Mouse (Mus musculus): Measurements from ENCODE around the gene Clca3a1. TPM values are rescaled to one million over a fixed set of nuclear protein-coding genes. Genes with fewer than 3 reads are reported as not detected.
A peak's percentile ranks its signal among the peaks of the same experiment; 100 is the strongest.

Clca3a1 gene
- polyA plus RNA-seq, 1 experiment = 0.33 TPM

- Histone ChIP-seq H3K4me1 (ENCODE audit: control insufficient read depth, insufficient read depth, low read length) (no peaks in the 10 kb centered on the region), H3K4me3 (ENCODE audit: insufficient read depth, low read length) (no peak overlapping the region), H3K27ac (ENCODE audit: insufficient read depth, low read length) (no peak overlapping the region)
- no peak for TF ChIP-seq CTCF (IDR thresholded peaks at IDR 0.05; ENCODE audit: extremely low read depth, insufficient read depth, low read length)
- no peak for TF ChIP-seq POLR2A (IDR thresholded peaks at IDR 0.05; ENCODE audit: extremely low read depth, insufficient read depth, low read length)
These were observed 56.8 kb downstream of the Clca3a1 start for GRCm38 (mm10) chr3:144703959-144704358.

GRCm38 (mm10) chr3:144698790-144699433, 61.9 kb downstream of the Clca3a1 start:
- H3K4me3 ChIP-seq (ENCODE audit: insufficient read depth, low read length) = no peak overlapping the region
- H3K27ac ChIP-seq (ENCODE audit: insufficient read depth, low read length) = peak overlapping the region; percentile 90; the same call in 1 of the 2 replicates
- 0 out of 2 replicates have a peak, but pooled peaks cover 3% of the 10 kb centered on the region for H3K4me1 ChIP-seq (ENCODE audit: control insufficient read depth, insufficient read depth, low read length)

GRCm38 (mm10) chr3:144697942-144698341, 62.8 kb downstream of the Clca3a1 start:
- no peak overlapping the region for H3K4me3 ChIP-seq (ENCODE audit: insufficient read depth, low read length)
- TF ChIP-seq CTCF (IDR thresholded peaks at IDR 0.05; ENCODE audit: extremely low read depth, insufficient read depth, low read length) (no peak), POLR2A (IDR thresholded peaks at IDR 0.05; ENCODE audit: extremely low read depth, insufficient read depth, low read length) (no peak)
- H3K4me1 ChIP-seq (ENCODE audit: control insufficient read depth, insufficient read depth, low read length) = 0 out of 2 replicates have a peak, but pooled peaks cover 3% of the 10 kb centered on the region
- H3K27ac ChIP-seq (ENCODE audit: insufficient read depth, low read length) = no peak overlapping the region

More at GRCm38 (mm10) chr3:144698790-144699433, 61.9 kb downstream of the Clca3a1 start:
- no peak for TF ChIP-seq CTCF (IDR thresholded peaks at IDR 0.05; ENCODE audit: extremely low read depth, insufficient read depth, low read length)
- no peak for TF ChIP-seq POLR2A (IDR thresholded peaks at IDR 0.05; ENCODE audit: extremely low read depth, insufficient read depth, low read length)

- no peak overlapping the region for H3K27ac ChIP-seq (ENCODE audit: insufficient read depth, low read length)
- TF ChIP-seq CTCF (IDR thresholded peaks at IDR 0.05; ENCODE audit: extremely low read depth, insufficient read depth, low read length) (no peak), POLR2A (IDR thresholded peaks at IDR 0.05; ENCODE audit: extremely low read depth, insufficient read depth, low read length) (no peak)
- no peak overlapping the region for H3K4me3 ChIP-seq (ENCODE audit: insufficient read depth, low read length)
- H3K4me1 ChIP-seq (ENCODE audit: control insufficient read depth, insufficient read depth, low read length) = 0 out of 2 replicates have a peak, but pooled peaks cover 3% of the 10 kb centered on the region
These were observed 63.6 kb downstream of the Clca3a1 start for GRCm38 (mm10) chr3:144697154-144697553.

- TF ChIP-seq CTCF (IDR thresholded peaks at IDR 0.05; ENCODE audit: extremely low read depth, insufficient read depth, low read length) = no peak
- TF ChIP-seq POLR2A (IDR thresholded peaks at IDR 0.05; ENCODE audit: extremely low read depth, insufficient read depth, low read length) = no peak
- Histone ChIP-seq H3K4me1 (ENCODE audit: control insufficient read depth, insufficient read depth, low read length) (0 out of 2 replicates have a peak, but pooled peaks cover 3% of the 10 kb centered on the region), H3K4me3 (ENCODE audit: insufficient read depth, low read length) (no peak overlapping the region), H3K27ac (ENCODE audit: insufficient read depth, low read length) (no peak overlapping the region)
These were observed 65.8 kb downstream of the Clca3a1 start for GRCm38 (mm10) chr3:144694941-144695340.

GRCm38 (mm10) chr3:144694040-144694439, 66.7 kb downstream of the Clca3a1 start:
- no peak overlapping the region for H3K4me3 ChIP-seq (ENCODE audit: insufficient read depth, low read length)
- TF ChIP-seq CTCF (IDR thresholded peaks at IDR 0.05; ENCODE audit: extremely low read depth, insufficient read depth, low read length) (no peak), POLR2A (IDR thresholded peaks at IDR 0.05; ENCODE audit: extremely low read depth, insufficient read depth, low read length) (no peak)
- 0 out of 2 replicates have a peak, but pooled peaks cover 3% of the 10 kb centered on the region for H3K4me1 ChIP-seq (ENCODE audit: control insufficient read depth, insufficient read depth, low read length)
- no peak overlapping the region for H3K27ac ChIP-seq (ENCODE audit: insufficient read depth, low read length)

GRCm38 (mm10) chr3:144692052-144692451, 68.7 kb downstream of the Clca3a1 start:
- Histone ChIP-seq H3K4me1 (ENCODE audit: control insufficient read depth, insufficient read depth, low read length) (0 out of 2 replicates have a peak, but pooled peaks cover 2% of the 10 kb centered on the region), H3K4me3 (ENCODE audit: insufficient read depth, low read length) (no peak overlapping the region), H3K27ac (ENCODE audit: insufficient read depth, low read length) (no peak overlapping the region)
- TF ChIP-seq CTCF (IDR thresholded peaks at IDR 0.05; ENCODE audit: extremely low read depth, insufficient read depth, low read length) (no peak), POLR2A (IDR thresholded peaks at IDR 0.05; ENCODE audit: extremely low read depth, insufficient read depth, low read length) (no peak)

GRCm38 (mm10) chr3:144689236-144689635, 71.5 kb downstream of the Clca3a1 start:
- TF ChIP-seq POLR2A (IDR thresholded peaks at IDR 0.05; ENCODE audit: extremely low read depth, insufficient read depth, low read length) = no peak
- no peak for TF ChIP-seq CTCF (IDR thresholded peaks at IDR 0.05; ENCODE audit: extremely low read depth, insufficient read depth, low read length)
- peaks cover 1% of the 10 kb centered on the region; the same call in 1 of the 2 replicates for H3K4me1 ChIP-seq (ENCODE audit: control insufficient read depth, insufficient read depth, low read length)
- H3K27ac ChIP-seq (ENCODE audit: insufficient read depth, low read length) = no peak overlapping the region
- H3K4me3 ChIP-seq (ENCODE audit: insufficient read depth, low read length) = no peak overlapping the region

- Histone ChIP-seq H3K4me1 (ENCODE audit: control insufficient read depth, insufficient read depth, low read length) (peaks cover 1% of the 10 kb centered on the region; the same call in 1 of the 2 replicates), H3K27ac (ENCODE audit: insufficient read depth, low read length) (no peak overlapping the region), H3K4me3 (ENCODE audit: insufficient read depth, low read length) (no peak overlapping the region)
- TF ChIP-seq CTCF (IDR thresholded peaks at IDR 0.05; ENCODE audit: extremely low read depth, insufficient read depth, low read length) (no peak), POLR2A (IDR thresholded peaks at IDR 0.05; ENCODE audit: extremely low read depth, insufficient read depth, low read length) (no peak)
These were observed 72.5 kb downstream of the Clca3a1 start for GRCm38 (mm10) chr3:144688284-144688683.

- TF ChIP-seq CTCF (IDR thresholded peaks at IDR 0.05; ENCODE audit: extremely low read depth, insufficient read depth, low read length) = no peak
- TF ChIP-seq POLR2A (IDR thresholded peaks at IDR 0.05; ENCODE audit: extremely low read depth, insufficient read depth, low read length) = no peak
These were observed 73.2 kb downstream of the Clca3a1 start for GRCm38 (mm10) chr3:144687618-144688017.

More at GRCm38 (mm10) chr3:144687618-144688017, 73.2 kb downstream of the Clca3a1 start:
- peaks cover 1% of the 10 kb centered on the region; the same call in 1 of the 2 replicates for H3K4me1 ChIP-seq (ENCODE audit: control insufficient read depth, insufficient read depth, low read length)
- no peak overlapping the region for H3K4me3 ChIP-seq (ENCODE audit: insufficient read depth, low read length)
- H3K27ac ChIP-seq (ENCODE audit: insufficient read depth, low read length) = no peak overlapping the region
